Mouse (Mus musculus) retina, adult 2 months (tissue): Measurements from ENCODE around the gene Tmem79.
A peak's percentile ranks its signal among the peaks of the same experiment; 100 is the strongest.
"Not testable (repeated sequence)": the region's sequence is repeated elsewhere in the genome, so short reads cannot be mapped to it uniquely, and the experiment has no call there.

Experiments used
- DNase-seq: peaks from one replicate; pipeline ENCODE4 v3.0.0-alpha.2; 2012; ENCODE audit warnings: low read depth, low spot score

The Tmem79 gene

DNA sequence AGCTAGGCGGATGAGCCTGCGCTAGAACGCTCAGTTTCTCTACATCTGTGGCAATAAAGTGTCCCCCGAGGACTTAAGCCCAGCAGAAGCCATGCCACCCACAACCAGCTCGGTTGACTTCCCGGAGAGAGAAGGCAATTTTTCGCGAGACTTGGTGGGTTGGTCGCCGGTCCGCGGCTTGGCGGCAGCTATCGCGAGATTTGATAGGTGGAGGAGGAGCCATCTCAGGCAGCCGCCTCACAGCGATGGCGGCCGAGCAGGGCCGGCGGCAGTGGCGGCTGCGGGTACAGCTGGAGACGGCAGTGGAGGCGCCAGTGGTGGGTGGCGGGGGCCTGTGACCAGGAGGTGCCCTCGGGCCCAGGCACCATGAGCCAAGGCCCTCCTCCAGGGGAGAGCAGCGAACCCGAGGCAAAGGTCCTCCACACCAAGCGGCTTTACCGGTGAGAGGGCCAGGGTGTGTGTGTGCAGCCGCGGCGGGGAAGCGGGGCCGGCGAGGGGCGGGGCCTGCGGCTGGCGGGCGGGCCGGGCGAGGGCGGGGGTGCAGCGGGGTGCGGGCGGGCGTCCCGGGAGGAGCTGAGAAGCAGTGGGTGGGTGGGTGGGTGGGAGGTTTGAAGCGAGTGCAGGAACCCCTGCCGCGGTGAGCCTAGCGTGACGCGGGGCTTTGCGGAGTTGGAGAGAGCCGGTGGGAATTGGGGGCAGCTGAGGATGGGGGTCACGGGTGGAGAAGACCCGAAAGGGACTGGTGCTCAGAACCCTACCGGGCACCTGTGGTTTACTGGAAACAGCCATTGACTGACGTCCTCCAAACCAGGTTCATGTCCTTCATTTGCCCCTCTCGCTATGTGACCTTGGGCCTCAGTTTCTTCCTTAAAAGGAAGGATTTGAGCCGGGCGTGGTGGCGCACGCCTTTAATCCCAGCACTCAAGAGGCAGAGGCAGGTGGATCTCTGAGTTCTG lies at the start of gene Tmem79, which contains the start of gene Smg5:
Tmem79 (minus strand) TSS at position 91 of the 956 bp plus-strand sequence.
Smg5 (plus strand) TSS at position 203 of the 956 bp plus-strand sequence.
- peak; percentile 81 for DNase-seq

DNA sequence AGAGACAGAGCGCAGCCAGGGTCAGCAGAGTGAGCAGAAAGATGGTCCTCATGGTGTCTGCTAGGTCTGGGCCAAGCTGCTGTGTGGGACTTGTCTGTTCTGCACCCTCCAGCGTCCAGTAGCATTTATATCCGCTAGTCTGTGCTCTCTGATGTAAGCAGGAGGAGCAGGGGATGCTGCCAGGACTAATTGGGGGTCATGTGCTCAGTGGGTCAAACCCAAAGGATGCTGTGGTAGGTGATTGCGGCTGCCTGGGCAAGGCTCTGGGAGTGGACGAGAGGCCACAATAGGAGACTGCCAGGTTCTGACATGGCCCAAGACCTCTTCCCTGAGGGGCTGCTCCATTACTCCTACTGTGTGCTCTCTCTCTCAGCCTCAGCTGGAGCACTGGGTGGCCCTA lies 48.4 kb upstream of the Tmem79 start, which contains the start of gene Bglap:
Bglap (minus strand) TSS at position 101 of the 400 bp plus-strand sequence.
- no peak for DNase-seq

DNA sequence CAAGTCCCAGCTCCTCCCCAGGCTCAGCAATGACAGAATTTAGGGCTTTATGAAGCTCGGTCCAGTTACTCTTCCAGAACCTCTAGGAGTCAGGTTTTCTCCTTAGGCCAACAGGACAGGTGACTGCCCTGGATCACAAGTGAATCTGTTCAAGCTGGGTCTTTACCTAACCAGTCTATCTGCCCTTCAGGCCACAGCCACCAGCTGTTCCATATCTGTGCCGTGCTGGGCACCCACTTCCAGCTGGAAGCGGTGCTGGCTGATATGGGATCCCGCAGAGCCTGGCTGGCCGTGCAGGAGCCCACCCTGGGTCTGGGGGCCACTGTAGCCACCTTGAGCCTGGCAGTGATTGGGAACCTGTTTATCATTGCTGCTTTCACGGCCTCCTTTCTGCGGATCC lies 46.4 kb upstream of the Tmem79 start:
- DNase-seq = not testable (repeated sequence)

DNA sequence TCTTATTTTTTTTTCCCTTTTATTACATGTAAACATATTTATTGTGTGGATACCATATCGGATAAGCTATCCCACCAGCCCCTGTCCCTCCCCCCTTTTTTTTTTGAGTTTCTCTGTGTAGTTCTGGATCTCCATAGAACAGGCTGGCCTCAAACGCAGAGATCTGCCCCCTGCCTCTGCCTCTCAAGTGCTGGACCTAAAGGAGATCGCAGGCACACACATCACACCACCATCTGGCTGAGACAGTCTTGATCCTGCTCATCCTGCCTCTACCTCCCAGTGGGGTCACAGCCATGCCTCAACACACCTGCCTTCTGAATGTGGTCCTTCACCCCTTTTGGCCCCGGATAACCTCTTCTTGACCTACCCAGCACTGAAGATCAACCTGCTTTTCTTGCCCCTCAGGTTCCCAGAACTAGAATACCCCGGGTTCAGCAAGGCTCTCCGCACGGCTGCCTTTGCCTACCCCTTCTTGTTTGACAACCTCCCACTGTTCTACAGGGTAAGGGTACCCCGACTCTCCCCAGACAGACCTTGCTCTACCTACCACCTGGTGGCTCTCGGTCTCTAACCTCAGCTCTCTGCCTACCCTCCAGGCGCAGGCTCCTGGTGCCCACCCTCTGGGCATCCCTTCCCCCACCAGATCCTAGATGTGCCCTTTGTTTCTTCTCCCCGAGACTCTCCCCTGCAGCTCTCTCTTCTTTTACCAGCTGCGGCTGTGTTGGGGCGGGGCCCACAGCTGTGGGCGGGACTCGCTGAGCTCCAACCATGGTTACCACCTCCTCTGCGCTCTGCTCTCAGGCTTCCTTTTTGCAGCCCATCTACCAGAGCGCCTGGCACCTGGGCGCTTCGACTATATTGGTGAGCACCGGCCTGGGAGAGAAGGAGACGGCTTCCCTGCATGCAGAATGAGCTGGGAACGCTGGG lies 45.7 kb upstream of the Tmem79 start:
- DNase-seq = not testable (repeated sequence)

DNA sequence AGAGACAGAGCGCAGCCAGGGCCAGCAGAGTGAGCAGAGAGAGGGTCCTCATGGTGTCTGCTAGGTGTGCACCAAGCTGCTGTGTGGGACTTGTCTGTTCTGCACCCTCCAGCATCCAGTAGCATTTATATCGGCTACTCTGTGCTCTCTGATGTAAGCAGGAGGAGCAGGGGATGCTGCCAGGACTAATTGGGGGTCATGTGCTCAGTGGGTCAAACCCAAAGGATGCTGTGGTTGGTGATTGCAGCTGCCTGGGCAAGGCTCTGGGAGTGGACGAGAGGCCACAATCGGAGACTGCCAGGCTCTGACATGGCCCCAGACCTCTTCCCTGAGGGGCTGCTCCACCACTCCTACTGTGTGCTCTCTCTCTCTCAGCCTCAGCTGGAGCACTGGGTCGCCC lies 42.7 kb upstream of the Tmem79 start, which contains the start of gene Bglap2:
Bglap2 (minus strand) TSS at position 101 of the 400 bp plus-strand sequence.
- not testable (repeated sequence) for DNase-seq

DNA sequence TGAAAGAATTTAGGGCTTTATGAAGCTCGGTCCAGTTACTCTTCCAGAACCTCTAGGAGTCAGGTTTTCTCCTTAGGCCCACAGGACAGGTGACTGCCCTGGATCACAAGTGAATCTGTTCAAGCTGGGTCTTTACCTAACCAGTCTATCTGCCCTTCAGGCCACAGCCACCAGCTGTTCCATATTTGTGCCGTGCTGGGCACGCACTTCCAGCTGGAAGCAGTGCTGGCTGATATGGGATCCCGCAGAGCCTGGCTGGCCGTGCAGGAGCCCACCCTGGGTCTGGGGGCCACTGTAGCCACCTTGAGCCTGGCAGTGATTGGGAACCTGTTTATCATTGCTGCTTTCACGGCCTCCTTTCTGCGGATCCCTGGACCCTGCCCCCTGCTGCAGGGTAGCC lies 40.7 kb upstream of the Tmem79 start:
- not testable (repeated sequence) for DNase-seq

DNA sequence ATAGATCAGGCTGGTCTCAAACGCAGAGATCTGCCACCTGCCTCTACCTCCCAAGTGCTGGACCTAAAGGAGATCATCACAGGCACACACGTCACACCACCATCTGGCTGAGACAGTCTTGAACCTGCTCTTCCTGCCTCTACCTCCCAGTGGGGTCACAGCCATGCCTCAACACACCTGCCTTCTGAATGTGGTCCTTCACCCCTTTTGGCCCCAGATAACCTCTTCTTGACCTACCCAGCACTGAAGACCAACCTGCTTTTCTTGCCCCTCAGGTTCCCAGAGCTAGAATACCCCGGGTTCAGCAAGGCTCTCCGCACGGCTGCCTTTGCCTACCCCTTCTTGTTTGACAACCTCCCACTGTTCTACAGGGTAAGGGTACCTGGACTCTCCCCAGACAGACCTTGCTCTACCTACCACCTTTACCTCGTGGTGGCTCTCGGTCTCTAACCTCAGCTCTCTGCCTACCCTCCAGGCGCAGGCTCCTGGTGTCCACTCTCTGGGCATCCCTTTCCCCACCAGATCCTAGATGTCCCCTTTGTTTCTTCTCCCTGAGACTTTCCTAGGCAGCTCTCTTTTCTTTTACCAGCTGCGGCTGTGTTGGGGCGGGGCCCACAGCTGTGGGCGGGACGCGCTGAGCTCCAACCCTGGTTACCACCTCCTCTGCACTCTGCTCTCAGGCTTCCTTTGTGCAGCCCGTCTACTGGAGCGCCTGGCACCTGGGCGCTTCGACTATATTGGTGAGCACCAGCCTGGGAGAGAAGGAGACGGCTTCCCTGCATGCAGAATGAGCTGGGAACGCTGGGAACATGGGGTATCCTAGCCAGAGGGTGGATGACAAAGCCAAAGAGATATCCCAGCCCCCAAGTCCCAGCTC lies 40.0 kb upstream of the Tmem79 start:
- DNase-seq = not testable (repeated sequence)

DNA sequence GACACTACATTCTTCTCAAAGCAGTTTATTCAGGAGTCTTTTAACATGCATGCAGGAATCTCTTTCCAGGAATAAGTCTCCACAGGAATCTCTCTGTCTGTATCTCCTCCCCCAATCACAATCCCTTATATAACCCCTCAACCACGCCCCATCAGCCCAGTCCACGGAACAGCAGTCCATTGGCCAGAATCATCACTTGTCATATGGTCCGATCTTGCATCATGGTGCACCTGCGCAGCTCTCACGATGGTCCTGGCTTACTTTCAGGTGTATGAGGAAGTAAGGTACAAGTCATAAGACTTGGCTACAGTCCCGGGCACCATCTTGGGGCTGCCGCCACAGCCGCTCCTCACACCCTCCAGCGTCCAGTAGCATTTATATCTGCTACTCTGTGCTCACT lies 36.7 kb upstream of the Tmem79 start, which contains the start of gene Bglap3:
Bglap3 (minus strand) TSS at position 101 of the 400 bp plus-strand sequence.
- not testable (repeated sequence) for DNase-seq

DNA sequence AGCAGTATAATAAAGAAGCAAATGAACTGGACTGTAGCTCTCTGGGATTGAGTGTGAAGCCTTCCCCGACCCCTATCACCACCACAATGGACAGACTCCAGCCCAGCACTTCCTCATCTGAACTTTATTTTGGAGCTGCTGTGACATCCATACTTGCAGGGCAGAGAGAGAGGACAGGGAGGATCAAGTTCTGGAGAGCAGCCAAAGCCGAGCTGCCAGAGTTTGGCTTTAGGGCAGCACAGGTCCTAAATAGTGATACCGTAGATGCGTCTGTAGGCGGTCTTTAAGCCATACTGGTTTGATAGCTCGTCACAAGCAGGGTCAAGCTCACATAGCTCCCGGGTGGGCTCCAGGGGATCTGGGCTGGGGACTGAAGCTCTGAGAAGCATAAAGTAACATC lies 32.6 kb upstream of the Tmem79 start:
- DNase-seq = not testable (repeated sequence)

DNA sequence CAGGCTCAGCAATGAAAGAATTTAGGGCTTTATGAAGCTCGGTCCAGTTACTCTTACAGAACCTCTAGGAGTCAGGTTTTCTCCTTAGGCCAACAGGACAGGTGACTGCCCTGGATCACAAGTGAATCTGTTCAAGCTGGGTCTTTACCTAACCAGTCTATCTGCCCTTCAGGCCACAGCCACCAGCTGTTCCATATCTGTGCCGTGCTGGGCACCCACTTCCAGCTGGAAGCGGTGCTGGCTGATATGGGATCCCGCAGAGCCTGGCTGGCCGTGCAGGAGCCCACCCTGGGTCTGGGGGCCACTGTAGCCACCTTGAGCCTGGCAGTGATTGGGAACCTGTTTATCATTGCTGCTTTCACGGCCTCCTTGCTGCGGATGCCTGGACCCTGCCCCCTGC lies 31.6 kb upstream of the Tmem79 start:
- DNase-seq = not testable (repeated sequence)

DNA sequence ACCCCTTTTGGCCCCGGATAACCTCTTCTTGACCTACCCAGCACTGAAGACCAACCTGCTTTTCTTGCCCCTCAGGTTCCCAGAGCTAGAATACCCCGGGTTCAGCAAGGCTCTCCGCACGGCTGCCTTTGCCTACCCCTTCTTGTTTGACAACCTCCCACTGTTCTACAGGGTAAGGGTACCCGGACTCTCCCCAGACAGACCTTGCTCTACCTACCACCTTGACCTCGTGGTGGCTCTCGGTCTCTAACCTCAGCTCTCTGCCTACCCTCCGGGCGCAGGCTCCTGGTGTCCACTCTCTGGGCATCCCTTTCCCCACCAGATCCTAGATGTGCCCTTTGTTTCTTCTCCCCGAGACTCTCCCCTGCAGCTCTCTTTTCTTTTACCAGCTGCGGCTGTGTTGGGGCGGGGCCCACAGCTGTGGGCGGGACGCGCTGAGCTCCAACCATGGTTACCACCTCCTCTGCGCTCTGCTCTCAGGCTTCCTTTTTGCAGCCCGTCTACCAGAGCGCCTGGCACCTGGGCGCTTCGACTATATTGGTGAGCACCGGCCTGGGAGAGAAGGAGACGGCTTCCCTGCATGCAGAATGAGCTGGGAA lies 31.0 kb upstream of the Tmem79 start:
- not testable (repeated sequence) for DNase-seq

DNA sequence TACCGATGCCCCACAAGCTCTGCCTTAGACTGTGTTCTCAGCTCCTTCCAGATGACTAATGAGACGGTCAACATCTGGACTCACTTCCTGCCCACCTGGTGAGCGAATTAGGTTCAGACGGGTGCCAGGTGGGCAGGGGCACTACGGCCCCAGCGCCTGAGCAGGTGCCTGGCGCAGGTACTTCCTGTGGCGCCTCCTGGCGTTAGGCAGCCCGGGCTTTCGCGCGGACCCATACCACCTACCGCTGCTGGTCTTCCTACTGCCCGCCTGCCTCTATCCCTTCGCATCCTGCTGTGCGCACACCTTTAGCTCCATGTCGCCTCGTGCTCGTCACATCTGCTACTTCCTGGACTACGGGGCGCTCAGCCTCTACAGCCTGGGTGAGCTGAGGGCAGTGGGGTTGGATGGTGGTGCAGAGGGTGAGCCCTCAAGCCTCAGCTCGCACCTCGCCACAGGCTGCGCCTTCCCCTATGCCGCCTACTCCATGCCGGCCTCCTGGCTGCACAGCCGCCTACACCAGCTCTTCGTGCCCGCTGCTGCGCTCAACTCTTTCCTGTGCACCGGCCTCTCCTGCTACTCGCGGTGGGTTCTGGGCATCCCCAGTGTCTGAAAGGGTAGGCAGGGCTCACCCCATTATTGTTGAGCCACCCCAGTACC lies 29.9 kb upstream of the Tmem79 start:
- no peak for DNase-seq

DNA sequence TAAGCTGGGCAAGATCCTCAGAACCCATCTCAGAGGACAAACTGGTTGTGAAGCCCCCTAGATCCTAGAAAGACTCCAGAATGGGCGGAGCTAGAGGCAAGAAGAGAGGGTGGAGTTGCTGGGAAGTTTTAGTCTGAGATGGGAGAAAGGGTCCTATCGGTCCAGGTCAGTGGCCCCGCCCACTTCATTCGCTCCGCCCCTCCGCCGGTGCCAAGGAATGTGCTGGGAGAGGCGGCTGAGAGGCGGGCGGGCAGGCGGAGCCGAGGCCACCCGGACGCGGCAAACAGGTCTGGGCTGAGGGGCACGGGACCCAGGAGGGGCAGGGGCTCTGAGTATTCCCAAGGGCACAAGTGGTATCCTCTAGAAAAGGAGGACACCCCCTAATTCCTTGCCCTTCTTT lies 28.4 kb upstream of the Tmem79 start, which contains the start of gene Paqr6:
Paqr6 (plus strand) TSS at position 248 of the 400 bp plus-strand sequence.
- no peak for DNase-seq

DNA sequence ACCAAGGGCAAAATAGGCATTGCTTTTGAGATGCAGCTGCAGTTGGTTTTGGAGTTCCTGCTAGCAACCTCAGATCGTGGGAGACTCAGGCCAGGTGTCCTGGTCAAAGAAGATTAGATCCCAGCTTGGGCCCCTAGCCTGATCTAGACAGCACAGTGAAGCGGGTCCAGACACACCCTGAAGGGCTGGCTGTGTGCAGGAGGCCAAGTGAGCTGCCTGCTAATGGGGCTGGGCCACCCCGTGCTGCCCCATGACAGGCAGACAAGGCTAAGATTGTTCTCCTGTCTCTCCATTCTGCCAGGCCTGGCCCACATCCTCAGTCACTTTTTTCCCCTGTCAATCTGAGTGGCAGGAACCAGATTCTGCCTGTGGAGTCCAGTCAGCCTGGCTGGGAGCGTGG lies 27.8 kb upstream of the Tmem79 start:
- DNase-seq = no peak

DNA sequence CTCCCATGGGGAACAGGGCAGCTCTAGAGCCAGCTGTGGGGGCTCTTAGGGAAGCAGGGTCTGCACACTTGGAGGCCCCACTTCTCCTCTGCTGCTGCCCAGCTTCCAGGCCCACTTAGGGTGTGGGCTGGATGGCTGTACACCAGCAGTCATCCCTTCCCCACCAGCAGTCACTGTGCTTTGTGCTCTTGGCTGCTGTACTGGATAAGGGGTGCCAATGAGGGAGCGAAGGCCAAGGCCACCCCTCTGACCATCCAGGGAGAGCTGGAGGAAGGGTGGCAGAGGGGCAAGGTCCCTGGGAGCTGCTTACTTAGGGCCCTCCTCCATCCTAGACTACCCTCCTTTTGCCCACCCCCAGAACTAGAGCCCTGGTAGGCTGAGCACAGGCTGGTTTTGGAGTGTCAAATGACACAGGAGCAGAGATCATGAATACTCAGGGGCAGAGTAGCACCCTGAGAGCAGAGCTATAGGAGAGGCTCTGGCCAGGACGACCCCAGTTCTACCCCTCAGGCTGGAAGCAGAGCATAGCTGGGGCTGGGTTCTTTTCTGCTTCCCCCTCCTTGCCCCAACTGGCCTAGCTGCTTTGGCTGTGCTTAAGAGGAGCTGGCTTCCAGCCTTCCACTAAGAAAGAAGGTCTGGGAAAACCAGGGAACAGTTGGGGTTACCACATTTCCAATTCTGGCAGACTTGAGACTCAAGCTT lies 25.8 kb upstream of the Tmem79 start:
- no peak for DNase-seq

DNA sequence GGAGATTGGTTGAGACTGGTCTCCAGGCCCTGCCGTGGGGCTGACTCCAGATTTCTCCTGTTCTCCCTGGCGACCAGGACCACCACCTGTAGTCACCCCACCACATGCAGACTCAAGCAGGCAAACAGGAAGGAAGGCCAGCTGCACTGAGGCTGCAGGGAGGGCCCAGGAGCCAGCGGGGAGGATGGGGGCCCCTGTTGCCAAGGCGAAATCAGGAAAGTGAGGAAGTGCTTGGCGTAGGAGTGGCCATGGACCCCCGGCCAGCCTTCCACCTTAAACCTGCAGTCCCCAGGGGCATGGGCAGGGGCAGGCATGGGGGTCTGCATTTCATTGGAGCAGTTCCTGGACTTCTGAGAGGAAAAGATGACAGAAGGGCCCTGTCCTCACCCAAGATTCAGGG lies 25.1 kb upstream of the Tmem79 start:
- DNase-seq = no peak

DNA sequence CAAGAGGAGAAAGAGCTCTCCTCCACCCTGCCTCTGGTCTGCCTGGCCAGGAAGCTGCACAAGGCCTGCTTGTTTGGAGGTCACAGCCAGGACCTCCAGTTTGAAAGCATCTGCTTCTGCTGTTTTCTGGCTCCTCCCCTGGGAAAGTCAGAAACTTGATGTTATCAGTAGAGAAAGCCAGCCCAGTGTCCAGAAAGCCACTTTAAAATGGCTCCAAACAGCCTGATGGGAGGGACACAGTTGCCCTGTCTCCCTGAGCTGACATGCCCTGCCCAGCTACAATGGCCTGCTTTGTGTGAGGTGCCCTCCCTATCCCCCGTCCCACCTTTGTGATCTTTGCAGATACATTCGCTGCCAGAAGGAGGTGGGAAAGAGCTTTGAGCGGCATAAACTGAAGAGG lies 24.0 kb upstream of the Tmem79 start:
- DNase-seq = no peak

DNA sequence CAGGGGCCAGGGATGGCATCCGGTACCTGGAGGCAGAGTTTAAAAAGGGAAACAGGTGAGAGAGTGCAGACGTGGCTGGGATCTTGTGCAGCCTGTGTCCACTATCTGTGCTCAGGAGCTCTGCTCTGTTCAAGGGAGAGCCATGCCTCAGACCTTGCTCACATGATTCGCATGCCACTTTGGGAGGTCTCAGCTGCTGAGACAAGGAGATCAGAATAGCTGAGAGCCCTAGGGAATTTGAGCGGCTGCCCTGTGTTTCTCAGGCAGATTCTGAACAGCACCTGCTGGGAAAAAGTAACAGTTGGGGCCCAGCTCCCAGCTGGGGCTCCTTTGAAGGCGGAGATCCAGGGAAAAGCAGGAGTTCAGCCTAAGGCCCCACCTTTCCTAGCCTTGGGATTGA lies 23.6 kb upstream of the Tmem79 start:
- no peak for DNase-seq
